Mouse (Mus musculus) midbrain, embryonic 10.5 days (tissue): ENCODE results near the gene Tmem37. TPM values are rescaled to one million over a fixed set of nuclear protein-coding genes. Genes with fewer than 3 reads are reported as not detected.

Source experiments
- DNase-seq: peaks from one replicate; pipeline ENCODE4 v3.0.0-alpha.2; 2017; ENCODE audit warnings: low spot score
- H3K27ac ChIP-seq: fragments of 300-500 bp; sonication (generic); replicated peaks from 2 replicates; pipeline ENCODE4 v1.5.1; 2016; ENCODE audit warnings: mild to moderate bottlenecking
- H3K27me3 ChIP-seq: fragments of 300-500 bp; sonication (generic); 2 replicates; pipeline ENCODE4 v1.6.1; 2016; ENCODE audit warnings: low read depth, mild to moderate bottlenecking; ENCODE audit not compliant: poor library complexity, severe bottlenecking
- H3K36me3 ChIP-seq: fragments of 300-500 bp; sonication (generic); 2 replicates; pipeline ENCODE4 v1.6.1; 2016; ENCODE audit warnings: mild to moderate bottlenecking, moderate library complexity
- H3K4me1 ChIP-seq: fragments of 300-500 bp; sonication (generic); 2 replicates; pipeline ENCODE4 v1.6.1; 2016
- H3K4me3 ChIP-seq: fragments of 300-500 bp; sonication (generic); 2 replicates; pipeline ENCODE4 v1.5.1; 2016; ENCODE audit warnings: mild to moderate bottlenecking, moderate library complexity
- H3K9me3 ChIP-seq: fragments of 300-500 bp; sonication (generic); replicated peaks from 2 replicates; pipeline ENCODE4 v1.6.1; 2016; ENCODE audit warnings: mild to moderate bottlenecking
- WGBS: fragments of 180-500 bp; shearing (Covaris S2); methylation state at CpG from one replicate; pipeline ENCODE4 v1.1.7; 2016; 5-methylcytosine and 5-hydroxymethylcytosine counted together
- polyA plus RNA-seq: library from polyadenylated mRNA; unstranded; fragments of >200 nt; fragmentation: Nextera tagmentation; extraction: Ambion mirVana; gene quantifications from 2 replicates; pipeline ENCODE4 v1.2.1, GENCODE M21; 2016

The Tmem37 gene
- polyA plus RNA-seq, 1 experiment from 2014 or later: 6.6 TPM

GRCm38 (mm10) chr1:120085696-120086095 is 11.8 kb upstream of the Tmem37 start:
- DNase-seq: no peak
- Histone ChIP-seq H3K27ac (no peak overlapping the region), H3K36me3 (no peaks in the 10 kb centered on the region), H3K27me3 (no peaks in the 10 kb centered on the region), H3K9me3 (no peaks in the 10 kb centered on the region), H3K4me3 (no peak overlapping the region), H3K4me1 (peaks cover 21% of the 10 kb centered on the region)
- WGBS: 62% methylated on average over 3 of the region's 3 CpGs

- H3K4me3 ChIP-seq: no peak overlapping the region
- no peaks in the 10 kb centered on the region for H3K27me3 ChIP-seq
- H3K27ac ChIP-seq: no peak overlapping the region
- no peaks in the 10 kb centered on the region for H3K9me3 ChIP-seq
- 71% methylated on average over 5 of the region's 5 CpGs for WGBS
- H3K4me1 ChIP-seq: peaks cover 15% of the 10 kb centered on the region
- H3K36me3 ChIP-seq: no peaks in the 10 kb centered on the region
- no peak for DNase-seq
These were observed 10.1 kb upstream of the Tmem37 start for GRCm38 (mm10) chr1:120083921-120084517.

- Histone ChIP-seq H3K9me3 (no peaks in the 10 kb centered on the region), H3K27ac (no peak overlapping the region), H3K4me3 (no peak overlapping the region), H3K27me3 (no peaks in the 10 kb centered on the region), H3K4me1 (peaks cover 12% of the 10 kb centered on the region), H3K36me3 (no peaks in the 10 kb centered on the region)
- 45% methylated on average over 7 of the region's 7 CpGs for WGBS
- DNase-seq: no peak
These were observed 9.2 kb upstream of the Tmem37 start for GRCm38 (mm10) chr1:120082957-120083585.

- no peak for DNase-seq
- peaks cover 13% of the 10 kb centered on the region for H3K27me3 ChIP-seq
- H3K9me3 ChIP-seq: no peaks in the 10 kb centered on the region
- H3K36me3 ChIP-seq: no peaks in the 10 kb centered on the region
- 92% methylated on average over 1 of the region's 1 CpGs for WGBS
- H3K4me1 ChIP-seq: peaks cover 16% of the 10 kb centered on the region
- H3K27ac ChIP-seq: no peak overlapping the region
- H3K4me3 ChIP-seq: no peak overlapping the region
These were observed 6.8 kb upstream of the Tmem37 start for GRCm38 (mm10) chr1:120080632-120081031.

- Histone ChIP-seq H3K27me3 (peaks cover 39% of the 10 kb centered on the region), H3K9me3 (no peaks in the 10 kb centered on the region), H3K36me3 (no peaks in the 10 kb centered on the region), H3K4me1 (peaks cover 33% of the 10 kb centered on the region), H3K4me3 (no peak overlapping the region), H3K27ac (no peak overlapping the region; the same call in 1 of the 2 replicates)
- 15% methylated on average over 9 of the region's 9 CpGs for WGBS
- peak; percentile 27 for DNase-seq
These were observed 4.0 kb upstream of the Tmem37 start for GRCm38 (mm10) chr1:120077746-120078410.

GRCm38 (mm10) chr1:120075507-120075906 is 1.6 kb upstream of the Tmem37 start:
- Histone ChIP-seq H3K4me3 (no peak overlapping the region), H3K27me3 (peaks cover 61% of the 10 kb centered on the region), H3K4me1 (peaks cover 36% of the 10 kb centered on the region), H3K27ac (no peak overlapping the region), H3K9me3 (no peaks in the 10 kb centered on the region), H3K36me3 (no peaks in the 10 kb centered on the region)
- DNase-seq: no peak
- 84% methylated on average over 5 of the region's 5 CpGs for WGBS

GRCm38 (mm10) chr1:120074931-120075330 is 1.1 kb upstream of the Tmem37 start:
- H3K4me3 ChIP-seq: no peak overlapping the region
- WGBS: 80% methylated on average over 4 of the region's 4 CpGs
- DNase-seq: no peak
- H3K9me3 ChIP-seq: no peaks in the 10 kb centered on the region
- peaks cover 36% of the 10 kb centered on the region for H3K4me1 ChIP-seq
- H3K27me3 ChIP-seq: peaks cover 61% of the 10 kb centered on the region
- no peaks in the 10 kb centered on the region for H3K36me3 ChIP-seq
- no peak overlapping the region for H3K27ac ChIP-seq

GRCm38 (mm10) chr1:120074307-120074702 is 431 bp upstream of the Tmem37 start:
- WGBS: 7% methylated on average over 4 of the region's 4 CpGs
- Histone ChIP-seq H3K4me3 (peak overlapping the region; percentile 56), H3K4me1 (peaks cover 36% of the 10 kb centered on the region), H3K27me3 (peaks cover 61% of the 10 kb centered on the region), H3K9me3 (no peaks in the 10 kb centered on the region), H3K36me3 (no peaks in the 10 kb centered on the region), H3K27ac (no peak overlapping the region)
- no peak for DNase-seq

- WGBS: 17% methylated on average over 16 of the region's 16 CpGs
- Histone ChIP-seq H3K27me3 (peaks cover 61% of the 10 kb centered on the region), H3K36me3 (no peaks in the 10 kb centered on the region), H3K27ac (no peak overlapping the region), H3K9me3 (no peaks in the 10 kb centered on the region), H3K4me1 (peaks cover 30% of the 10 kb centered on the region), H3K4me3 (peak overlapping the region; percentile 56)
- peak; percentile 30 for DNase-seq
These were observed 974 bp downstream of the Tmem37 start for GRCm38 (mm10) chr1:120072900-120073299.

- DNase-seq: no peak
- H3K27ac ChIP-seq: no peak overlapping the region
- no peaks in the 10 kb centered on the region for H3K9me3 ChIP-seq
- no peaks in the 10 kb centered on the region for H3K36me3 ChIP-seq
- H3K4me3 ChIP-seq: no peak overlapping the region
- H3K4me1 ChIP-seq: peaks cover 25% of the 10 kb centered on the region
- WGBS: 95% methylated on average over 4 of the region's 4 CpGs
- peaks cover 52% of the 10 kb centered on the region for H3K27me3 ChIP-seq
These were observed 2.7 kb downstream of the Tmem37 start for GRCm38 (mm10) chr1:120071133-120071532.

GRCm38 (mm10) chr1:120070168-120070567 is 3.7 kb downstream of the Tmem37 start:
- H3K4me3 ChIP-seq: no peak overlapping the region
- H3K36me3 ChIP-seq: no peaks in the 10 kb centered on the region
- H3K4me1 ChIP-seq: peaks cover 25% of the 10 kb centered on the region
- 72% methylated on average over 6 of the region's 6 CpGs for WGBS
- H3K27ac ChIP-seq: no peak overlapping the region
- H3K27me3 ChIP-seq: peaks cover 43% of the 10 kb centered on the region
- H3K9me3 ChIP-seq: no peaks in the 10 kb centered on the region
- no peak for DNase-seq

GRCm38 (mm10) chr1:120069120-120069519 is 4.8 kb downstream of the Tmem37 start:
- H3K27me3 ChIP-seq: peaks cover 32% of the 10 kb centered on the region
- whole genome bisulfite sequencing: 87% methylated on average over 5 of the region's 5 CpGs
- H3K4me3 ChIP-seq: no peak overlapping the region
- DNase-seq: no peak
- H3K9me3 ChIP-seq: no peaks in the 10 kb centered on the region
- no peaks in the 10 kb centered on the region for H3K36me3 ChIP-seq
- H3K27ac ChIP-seq: no peak overlapping the region
- H3K4me1 ChIP-seq: peaks cover 15% of the 10 kb centered on the region

- H3K4me1 ChIP-seq: no peaks in the 10 kb centered on the region
- no peaks in the 10 kb centered on the region for H3K9me3 ChIP-seq
These were observed 7.2 kb downstream of the Tmem37 start for GRCm38 (mm10) chr1:120066625-120067024.

More at GRCm38 (mm10) chr1:120066625-120067024, 7.2 kb downstream of the Tmem37 start:
- 88% methylated on average over 3 of the region's 3 CpGs for WGBS
- H3K36me3 ChIP-seq: no peaks in the 10 kb centered on the region
- DNase-seq: no peak
- H3K4me3 ChIP-seq: no peak overlapping the region
- no peak overlapping the region for H3K27ac ChIP-seq
- H3K27me3 ChIP-seq: peaks cover 9% of the 10 kb centered on the region
